Mouse (Mus musculus) spleen, adult 2 months (tissue): ENCODE data around the gene Traf2.

Experiments
- CTCF ChIP-seq: fragments of 200-500 bp; IDR thresholded peaks from 2 replicates; pipeline ENCODE4 v1.5.1; 2011; ENCODE audit warnings: mild to moderate bottlenecking, inconsistent platforms; ENCODE audit not compliant: insufficient read depth, insufficient read length, insufficient replicate concordance; ENCODE audit errors: extremely low read depth
- POLR2A ChIP-seq: fragments of 200-500 bp; IDR thresholded peaks from 2 replicates; pipeline ENCODE4 v1.6.1; 2011; ENCODE audit warnings: low read depth, low read length, inconsistent platforms

DNA sequence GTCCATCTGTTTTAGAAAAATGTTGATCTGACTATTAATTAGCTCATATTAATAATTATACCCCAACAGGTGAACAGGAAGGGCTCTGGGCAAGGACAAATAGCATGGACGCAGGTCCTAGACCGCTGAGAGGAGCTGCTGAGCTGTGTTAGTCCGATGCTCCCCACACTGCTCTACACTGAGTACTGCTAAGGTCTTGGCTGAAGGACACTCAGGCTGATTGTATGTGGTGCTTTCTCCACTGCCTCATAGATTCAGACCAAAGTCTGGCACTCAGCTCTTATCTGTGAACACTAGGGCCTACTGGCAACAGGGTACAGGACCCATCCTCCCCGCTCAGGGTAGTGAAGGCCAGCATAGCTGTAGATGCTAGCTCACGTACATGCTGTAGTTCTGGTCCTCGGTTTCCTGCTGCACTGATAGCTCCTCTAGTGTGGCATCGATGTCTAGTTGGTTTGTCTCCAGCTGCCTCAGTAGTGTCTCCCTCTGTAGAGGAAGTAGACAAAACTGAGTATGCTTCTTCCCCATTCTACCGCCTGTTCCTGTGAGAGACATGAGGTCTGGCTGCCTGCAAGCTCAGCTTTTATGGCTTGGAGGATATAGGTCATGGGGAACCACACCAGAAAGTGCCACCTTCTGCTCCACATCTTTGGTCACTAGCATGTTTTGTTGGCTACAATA lies 41.6 kb upstream of the Traf2 start:
- TF ChIP-seq CTCF (no peak), POLR2A (no peak)
